Mouse (Mus musculus): ENCODE measurements around the gene Ppm1e. TPM values are rescaled to one million over a fixed set of nuclear protein-coding genes. Genes with fewer than 3 reads are reported as not detected.

The Ppm1e gene
- polyA plus RNA-seq, 1 experiment from 2014 or later, result 2.1 TPM

GRCm38 (mm10) chr11:87357317-87358300 lies 1.2 kb downstream of the Ppm1e start:
- Histone ChIP-seq H3K4me1 (peaks cover 13% of the 10 kb centered on the region), H3K9me3 (no peaks in the 10 kb centered on the region), H3K4me2 (replicated peaks) (peak overlapping the region; percentile 98), H3K36me3 (no peaks in the 10 kb centered on the region), H3K27ac (no peak overlapping the region), H3K27me3 (peaks cover 59% of the 10 kb centered on the region), H3K9ac (peak overlapping the region; percentile 64), H3K4me3 (peak overlapping the region; percentile 69)
- ATAC-seq (ENCODE audit: low FRiP score, low read depth), result no peak
- WGBS, result 5% methylated on average over 31 of the region's 31 CpGs

GRCm38 (mm10) chr11:87354861-87355260 lies 4.0 kb downstream of the Ppm1e start:
- H3K27ac ChIP-seq, result no peak overlapping the region
- no peaks in the 10 kb centered on the region for H3K36me3 ChIP-seq
- no peak overlapping the region for H3K9ac ChIP-seq
- 93% methylated on average over 1 of the region's 1 CpGs for WGBS
- no peak overlapping the region for H3K4me3 ChIP-seq
- H3K27me3 ChIP-seq, result peaks cover 47% of the 10 kb centered on the region
- H3K9me3 ChIP-seq, result no peaks in the 10 kb centered on the region
- H3K4me1 ChIP-seq, result peaks cover 13% of the 10 kb centered on the region
- ATAC-seq (ENCODE audit: low FRiP score, low read depth), result no peak
- no peak overlapping the region for H3K4me2 ChIP-seq (replicated peaks)

- Histone ChIP-seq H3K4me3 (no peak overlapping the region), H3K9me3 (no peaks in the 10 kb centered on the region), H3K27ac (no peak overlapping the region), H3K4me1 (peaks cover 13% of the 10 kb centered on the region), H3K4me2 (replicated peaks) (no peak overlapping the region), H3K9ac (no peak overlapping the region), H3K27me3 (peaks cover 38% of the 10 kb centered on the region), H3K36me3 (no peaks in the 10 kb centered on the region)
- no peak for ATAC-seq (ENCODE audit: low FRiP score, low read depth)
- WGBS, result 77% methylated on average over 7 of the region's 7 CpGs
These were observed 5.1 kb downstream of the Ppm1e start for GRCm38 (mm10) chr11:87353646-87354170.

- Histone ChIP-seq H3K4me3 (no peak overlapping the region), H3K4me2 (replicated peaks) (no peak overlapping the region), H3K36me3 (no peaks in the 10 kb centered on the region), H3K9me3 (no peaks in the 10 kb centered on the region), H3K9ac (no peak overlapping the region), H3K27ac (no peak overlapping the region), H3K27me3 (no peaks in the 10 kb centered on the region), H3K4me1 (no peaks in the 10 kb centered on the region)
- ATAC-seq (ENCODE audit: low FRiP score, low read depth), result no peak
- 83% methylated on average over 3 of the region's 3 CpGs for WGBS
These were observed 32.4 kb downstream of the Ppm1e start for GRCm38 (mm10) chr11:87326381-87326780.

GRCm38 (mm10) chr11:87322558-87322957 lies 36.3 kb downstream of the Ppm1e start:
- Histone ChIP-seq H3K9ac (no peak overlapping the region), H3K4me2 (replicated peaks) (no peak overlapping the region), H3K36me3 (no peaks in the 10 kb centered on the region), H3K9me3 (no peaks in the 10 kb centered on the region), H3K4me1 (no peaks in the 10 kb centered on the region), H3K27ac (no peak overlapping the region), H3K27me3 (no peaks in the 10 kb centered on the region), H3K4me3 (no peak overlapping the region)
- 56% methylated on average over 8 of the region's 8 CpGs for WGBS
- ATAC-seq (ENCODE audit: low FRiP score, low read depth), result no peak

- Histone ChIP-seq H3K4me2 (replicated peaks) (no peak overlapping the region), H3K4me1 (no peaks in the 10 kb centered on the region), H3K9me3 (no peaks in the 10 kb centered on the region), H3K9ac (no peak overlapping the region), H3K27me3 (no peaks in the 10 kb centered on the region), H3K27ac (no peak overlapping the region), H3K36me3 (no peaks in the 10 kb centered on the region), H3K4me3 (no peak overlapping the region)
- no peak for ATAC-seq (ENCODE audit: low FRiP score, low read depth)
- 64% methylated on average over 5 of the region's 5 CpGs for WGBS
These were observed 38.8 kb downstream of the Ppm1e start for GRCm38 (mm10) chr11:87320007-87320406.

- H3K27me3 ChIP-seq, result no peaks in the 10 kb centered on the region
These were observed 39.7 kb downstream of the Ppm1e start for GRCm38 (mm10) chr11:87318956-87319708.

GRCm38 (mm10) chr11:87313533-87313932 lies 45.3 kb downstream of the Ppm1e start:
- Histone ChIP-seq H3K4me3 (no peak overlapping the region), H3K4me1 (no peaks in the 10 kb centered on the region), H3K27ac (no peak overlapping the region), H3K27me3 (no peaks in the 10 kb centered on the region), H3K9me3 (no peaks in the 10 kb centered on the region), H3K4me2 (replicated peaks) (no peak overlapping the region), H3K36me3 (no peaks in the 10 kb centered on the region), H3K9ac (no peak overlapping the region)
- 64% methylated on average over 3 of the region's 3 CpGs for WGBS
- ATAC-seq (ENCODE audit: low FRiP score, low read depth), result no peak

More at GRCm38 (mm10) chr11:87318956-87319708, 39.7 kb downstream of the Ppm1e start:
- ATAC-seq (ENCODE audit: low FRiP score, low read depth), result no peak
- no peaks in the 10 kb centered on the region for H3K4me1 ChIP-seq
- no peaks in the 10 kb centered on the region for H3K9me3 ChIP-seq
- no peak overlapping the region for H3K4me3 ChIP-seq
- H3K4me2 ChIP-seq (replicated peaks), result no peak overlapping the region
- H3K27ac ChIP-seq, result no peak overlapping the region
- H3K36me3 ChIP-seq, result no peaks in the 10 kb centered on the region
- no peak overlapping the region for H3K9ac ChIP-seq
- WGBS, result 88% methylated on average over 9 of the region's 9 CpGs

- WGBS, result 91% methylated on average over 2 of the region's 2 CpGs
These were observed 48.5 kb downstream of the Ppm1e start for GRCm38 (mm10) chr11:87310309-87310708.

GRCm38 (mm10) chr11:87309329-87310074 lies 49.3 kb downstream of the Ppm1e start:
- Histone ChIP-seq H3K27me3 (no peaks in the 10 kb centered on the region), H3K27ac (no peak overlapping the region), H3K4me2 (replicated peaks) (no peak overlapping the region), H3K36me3 (no peaks in the 10 kb centered on the region), H3K4me3 (no peak overlapping the region), H3K9me3 (no peaks in the 10 kb centered on the region), H3K9ac (no peak overlapping the region), H3K4me1 (no peaks in the 10 kb centered on the region)
- 80% methylated on average over 8 of the region's 8 CpGs for WGBS
- ATAC-seq (ENCODE audit: low FRiP score, low read depth), result no peak

More at GRCm38 (mm10) chr11:87310309-87310708, 48.5 kb downstream of the Ppm1e start:
- Histone ChIP-seq H3K27ac (no peak overlapping the region), H3K27me3 (no peaks in the 10 kb centered on the region), H3K9ac (no peak overlapping the region), H3K4me1 (no peaks in the 10 kb centered on the region), H3K4me3 (no peak overlapping the region), H3K4me2 (replicated peaks) (no peak overlapping the region), H3K9me3 (no peaks in the 10 kb centered on the region), H3K36me3 (no peaks in the 10 kb centered on the region)
- ATAC-seq (ENCODE audit: low FRiP score, low read depth), result no peak

GRCm38 (mm10) chr11:87299066-87299465 lies 59.8 kb downstream of the Ppm1e start:
- Histone ChIP-seq H3K9ac (no peak overlapping the region), H3K27me3 (no peaks in the 10 kb centered on the region), H3K9me3 (no peaks in the 10 kb centered on the region), H3K4me3 (no peak overlapping the region), H3K4me2 (replicated peaks) (no peak overlapping the region), H3K4me1 (no peaks in the 10 kb centered on the region), H3K36me3 (no peaks in the 10 kb centered on the region), H3K27ac (no peak overlapping the region)
- WGBS, result 79% methylated on average over 5 of the region's 5 CpGs
- no peak for ATAC-seq (ENCODE audit: low FRiP score, low read depth)

Data from limb, embryonic 13.5 days (tissue).